Comparison of ENCODE assay signal across 11 mouse cellular contexts in genomic region chr5:64840087-64840486, GRCm38 (mm10). TPM values are rescaled to one million over a fixed set of nuclear protein-coding genes. Genes with fewer than 3 reads are reported as not detected.
DNase-seq lines count a peak whose midpoint lies in the region; ATAC-seq and TF ChIP-seq lines count a peak whose summit lies in the region.
"Had no signal": no experiment of that assay in that cellular context is flagged by ENCODE, and none has a peak within 500 bp of the region (broad histone marks: within the 10 kb centered on the region; RNA-seq: fewer than 3 reads in every experiment).

No protein-coding gene starts in this region.

- peaks cover 2% of the 10 kb centered on the region; the same call in 1 of the 2 replicates for H3K36me3 ChIP-seq in heart, adult 2 months (ENCODE audit: control insufficient read depth, insufficient read depth, low read length)
- no peaks in the 10 kb centered on the region for H3K36me3 ChIP-seq in intestine, embryonic 15.5 days

- no peaks in the 10 kb centered on the region for H3K9me3 ChIP-seq in intestine, embryonic 15.5 days

- peak overlapping the region; percentile 24 for H3K9ac ChIP-seq in heart, adult 2 months (ENCODE audit: low read depth, low read length)
- no peak overlapping the region for H3K9ac ChIP-seq in intestine, embryonic 15.5 days
- H3K9ac ChIP-seq: liver, postnatal 0 days had no signal

- intact Hi-C loops in heart, adult 2 months (cut with DNase I): no loop called here
- intact Hi-C loops in heart, postnatal 25 days (cut with DNase I): no loop called here
- intact Hi-C loops in gastrocnemius, postnatal 14 days (cut with DNase I; ENCODE audit: low total_unique reads): no loop called here

- no peak for TF ChIP-seq EP300 in heart, adult 2 months (IDR thresholded peaks at IDR 0.05; ENCODE audit: insufficient read depth, low read depth, low read length)

- ATAC-seq in intestine, embryonic 15.5 days: peak; percentile 73
- ATAC-seq: CD4-positive, CD25-positive, alpha-beta regulatory T cell, adult 4 months; liver, postnatal 0 days had no signal

- H3K4me1 ChIP-seq in heart, adult 2 months (ENCODE audit: control insufficient read depth, insufficient read depth, low read length): peaks cover 4% of the 10 kb centered on the region
- peaks cover 9% of the 10 kb centered on the region for H3K4me1 ChIP-seq in intestine, embryonic 15.5 days (replicated peaks)

- no peak overlapping the region for H3K4me3 ChIP-seq in heart, adult 2 months
- H3K4me3 ChIP-seq in intestine, embryonic 15.5 days (replicated peaks): no peak overlapping the region

- H3K79me2 ChIP-seq in heart, adult 2 months (replicated peaks; ENCODE audit: control insufficient read depth, insufficient read depth, low read length): no peaks in the 10 kb centered on the region

- no peak for TF ChIP-seq CTCF in heart, adult 2 months (IDR thresholded peaks at IDR 0.05)

- no peak overlapping the region for H3K4me2 ChIP-seq in intestine, embryonic 15.5 days (replicated peaks)

- no peaks in the 10 kb centered on the region for H3K27me3 ChIP-seq in heart, adult 2 months (ENCODE audit: control insufficient read depth, insufficient read depth, low read length)
- no peaks in the 10 kb centered on the region for H3K27me3 ChIP-seq in intestine, embryonic 15.5 days (replicated peaks)

- TF ChIP-seq POLR2A in heart, adult 2 months (IDR thresholded peaks at IDR 0.05; ENCODE audit: insufficient read depth, low read depth, low read length): no peak

- WGBS in heart, adult 2 months: 21% methylated on average over 1 of the region's 1 CpGs
- 19% methylated on average over 1 of the region's 1 CpGs for WGBS in intestine, embryonic 15.5 days

- peak; percentile 33 to 49 for DNase-seq in heart, adult 2 months
- DNase-seq in heart, postnatal 25 days (ENCODE audit: low spot score): no peak
- peak; percentile 53 for DNase-seq in adipocyte (ENCODE audit: low spot score)
- peak; percentile 73 for DNase-seq in gastrocnemius, postnatal 14 days
- DNase-seq in layer of hippocampus, postnatal 36 days: no peak
- DNase-seq in cerebellum, postnatal 36 days: no peak
- no peak for DNase-seq in kidney, postnatal 14 days
- DNase-seq: liver, postnatal 0 days had no signal

- no peak overlapping the region for H3K27ac ChIP-seq in heart, adult 2 months
- peak overlapping the region; percentile 29; the same call in 1 of the 2 replicates for H3K27ac ChIP-seq in intestine, embryonic 15.5 days
- H3K27ac ChIP-seq: kidney, postnatal 0 days had no signal

RNA-seq across cellular contexts. Expression of gene Klf3, which starts 36.9 kb away (rescaled TPM):
- total RNA-seq in heart, adult 2 months (2021): 10 to 100 TPM; 41.4 to 46.6 TPM
- polyA plus RNA-seq in heart, adult 2 months (2012; rRNA removed): 34.3 and 41.8 TPM in 2 replicates
- 10 to 100 TPM; 43.6 to 55.6 TPM for total RNA-seq in heart, postnatal 25 days (2021)
- total RNA-seq in gastrocnemius, postnatal 14 days (2021): 10 to 100 TPM; 23.7 to 26.6 TPM
- polyA plus RNA-seq in intestine, embryonic 15.5 days (2015; fragmentation: Nextera tagmentation; extraction: Ambion mirVana): 87.6 and 91.8 TPM in 2 replicates
- 10 to 100 TPM; 49.7 to 52.7 TPM for total RNA-seq in layer of hippocampus, postnatal 36 days (2021)

Comparison
In these comparisons a context has a peak if more than half of its experiments do, and no peak if none do; other contexts are left out.
1. DNase-seq: peak in heart, adult 2 months (2 of 2), adipocyte (single experiment) and gastrocnemius, postnatal 14 days (single experiment); none in heart, postnatal 25 days (single experiment), layer of hippocampus, postnatal 36 days (0 of 2), cerebellum, postnatal 36 days (0 of 2) and kidney, postnatal 14 days (single experiment).